Mouse (Mus musculus) liver, postnatal 0 days (tissue): ENCODE results near the gene Txndc11. TPM values are rescaled to one million over a fixed set of nuclear protein-coding genes. Genes with fewer than 3 reads are reported as not detected.

Source experiments
- ATAC-seq: fragments of 200-750 bp; cut with Nextera tagmentation; 2 replicates; pipeline ENCODE4 v1.8.0; 2017; ENCODE audit warnings: mild to moderate bottlenecking, moderate library complexity
- DNase-seq: peaks from one replicate; pipeline ENCODE4 v3.0.0-alpha.2; 2016
- H3K27ac ChIP-seq: fragments of 300-500 bp; sonication (generic); 2 replicates; pipeline ENCODE4 v1.5.1; 2014; ENCODE audit warnings: antibody characterized with exemption, moderate library complexity, mild to moderate bottlenecking, low read depth
- H3K27me3 ChIP-seq: fragments of 300-500 bp; sonication (generic); 2 replicates; pipeline ENCODE4 v1.6.1; 2014; ENCODE audit warnings: low read length, control low read depth, mixed read lengths; ENCODE audit not compliant: insufficient read depth
- H3K36me3 ChIP-seq: fragments of 300-500 bp; sonication (generic); replicated peaks from 2 replicates; pipeline ENCODE4 v1.6.1; 2014; ENCODE audit warnings: mild to moderate bottlenecking, control low read depth, low read length, moderate library complexity, mixed read lengths; ENCODE audit not compliant: insufficient read depth
- H3K4me1 ChIP-seq: fragments of 300-500 bp; sonication (generic); 2 replicates; pipeline ENCODE4 v1.6.1; 2014; ENCODE audit warnings: antibody characterized with exemption, mild to moderate bottlenecking, control low read depth; ENCODE audit not compliant: insufficient read depth
- H3K4me2 ChIP-seq: fragments of 300-500 bp; sonication (generic); 2 replicates; pipeline ENCODE4 v1.6.1; 2014; ENCODE audit warnings: low read depth, mild to moderate bottlenecking, low read length, moderate library complexity, mixed read lengths
- H3K4me3 ChIP-seq: fragments of 300-500 bp; sonication (generic); 2 replicates; pipeline ENCODE4 v1.5.1; 2014; ENCODE audit warnings: low read depth, low read length
- H3K9ac ChIP-seq: fragments of 300-500 bp; sonication (generic); replicated peaks from 2 replicates; pipeline ENCODE4 v1.6.1; 2014; ENCODE audit warnings: mild to moderate bottlenecking, moderate library complexity
- H3K9me3 ChIP-seq: fragments of 300-500 bp; sonication (generic); 2 replicates; pipeline ENCODE4 v1.6.1; 2016; ENCODE audit warnings: mild to moderate bottlenecking, control low read depth, low read length, mixed read lengths
- CTCF ChIP-seq: sonication (generic); IDR thresholded peaks from 2 replicates; pipeline ENCODE4 v1.5.1; 2016; ENCODE audit warnings: antibody characterized with exemption, low read depth
- EP300 ChIP-seq: IDR thresholded peaks from 2 replicates; pipeline ENCODE4 v1.6.1; 2016; ENCODE audit warnings: antibody characterized with exemption, low read depth, mild to moderate bottlenecking
- WGBS: fragments of 180-500 bp; shearing (Covaris S2); extraction: QIAGEN DNeasy Blood & Tissue Kit; methylation state at CpG from one replicate; pipeline ENCODE4 v1.1.7; 2014; ENCODE audit not compliant: insufficient replicate concordance; 5-methylcytosine and 5-hydroxymethylcytosine counted together
- polyA plus RNA-seq: library from polyadenylated mRNA; unstranded; fragments of >200 nt; fragmentation: Nextera tagmentation; extraction: Ambion mirVana; gene quantifications from 2 replicates; pipeline ENCODE4 v1.2.1, GENCODE M21; 2015

Gene Txndc11
- polyA plus RNA-seq, 1 experiment from 2014 or later = 17.9 TPM

GRCm38 (mm10) chr16:11064341-11064740 lies 70.1 kb downstream of the Txndc11 start:
- ATAC-seq (no peak), DNase-seq (no peak)
- WGBS = 80% methylated on average over 4 of the region's 4 CpGs
- Histone ChIP-seq H3K36me3 (no peaks in the 10 kb centered on the region), H3K4me3 (no peak overlapping the region), H3K9me3 (no peaks in the 10 kb centered on the region), H3K27ac (peak overlapping the region; percentile 82), H3K4me2 (no peak overlapping the region), H3K27me3 (peaks cover 24% of the 10 kb centered on the region), H3K9ac (no peak overlapping the region), H3K4me1 (peaks cover 21% of the 10 kb centered on the region)
- TF ChIP-seq EP300 (no peak), CTCF (no peak)

DNA sequence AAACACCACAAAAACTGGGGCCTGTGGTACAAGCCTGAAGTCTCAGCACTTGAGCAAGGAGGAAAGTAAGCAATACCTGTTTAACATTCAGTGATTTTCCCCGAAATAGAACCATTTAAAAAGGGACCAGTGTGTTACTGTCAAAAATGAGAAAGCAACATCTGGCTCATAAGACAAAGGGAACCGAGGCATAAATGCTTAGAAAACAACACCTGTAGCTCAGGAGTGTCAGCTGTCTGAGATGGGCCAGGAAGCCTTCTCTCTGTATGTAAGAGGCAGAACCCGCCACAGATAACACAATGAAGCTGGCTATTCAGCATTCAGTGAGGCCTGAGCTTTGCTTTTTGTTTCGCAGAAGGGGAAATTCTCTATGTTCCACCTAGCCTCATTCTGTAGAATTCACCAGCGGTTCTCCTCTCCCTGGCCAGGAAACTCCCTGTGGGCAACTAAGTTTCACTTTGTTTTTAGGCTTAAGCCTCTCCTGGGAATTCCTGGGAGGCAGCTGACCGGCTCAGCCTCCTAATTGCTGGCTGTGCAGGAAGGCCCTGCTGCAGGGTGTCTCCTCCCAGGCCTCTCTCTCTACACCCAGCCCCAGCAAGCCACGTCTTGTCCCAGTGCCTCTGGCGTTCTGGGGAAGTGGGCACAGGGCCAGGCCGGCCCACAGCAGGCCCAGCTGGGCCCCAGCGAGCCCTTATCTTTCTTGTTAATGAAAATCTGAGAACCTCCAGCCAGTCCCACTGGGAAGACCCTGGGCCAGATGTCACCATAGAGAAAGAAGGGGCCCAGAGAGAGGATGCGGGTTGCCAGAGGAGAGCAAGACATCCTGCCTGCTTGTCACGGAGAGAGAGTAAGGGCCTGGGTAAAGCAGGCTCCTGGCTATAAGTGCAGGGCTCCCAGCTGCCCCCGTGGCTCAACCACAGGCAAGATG lies 71.4 kb downstream of the Txndc11 start:
- Histone ChIP-seq H3K36me3 (no peaks in the 10 kb centered on the region), H3K4me1 (peaks cover 17% of the 10 kb centered on the region), H3K9ac (peak overlapping the region; percentile 48), H3K27me3 (peaks cover 24% of the 10 kb centered on the region), H3K9me3 (no peaks in the 10 kb centered on the region), H3K27ac (peak overlapping the region; percentile 82), H3K4me3 (no peak overlapping the region), H3K4me2 (no peak overlapping the region)
- DNase-seq = peak; percentile 61
- 30% methylated on average over 13 of the region's 13 CpGs for WGBS
- TF ChIP-seq CTCF (no peak), EP300 (no peak)
- ATAC-seq = peak; percentile 36

GRCm38 (mm10) chr16:11060645-11061044 lies 73.8 kb downstream of the Txndc11 start, which contains the start of gene Snn:
Gene Snn (plus strand): TSS chr16:11060945.
- H3K4me1 ChIP-seq = peaks cover 4% of the 10 kb centered on the region
- DNase-seq (no peak), ATAC-seq (no peak)
- H3K9me3 ChIP-seq = no peaks in the 10 kb centered on the region
- 79% methylated on average over 4 of the region's 4 CpGs for WGBS
- TF ChIP-seq CTCF = no peak
- no peak for TF ChIP-seq EP300
- H3K9ac ChIP-seq = no peak within 1 kb of the TSS
- H3K27ac ChIP-seq = no peak within 1 kb of the TSS
- no peak within 1 kb of the TSS for H3K4me3 ChIP-seq
- H3K4me2 ChIP-seq = no peak within 1 kb of the TSS
- peaks cover 10% of the 10 kb centered on the region; the same call in 1 of the 2 replicates for H3K27me3 ChIP-seq
- no peaks in the 10 kb centered on the region for H3K36me3 ChIP-seq

DNA sequence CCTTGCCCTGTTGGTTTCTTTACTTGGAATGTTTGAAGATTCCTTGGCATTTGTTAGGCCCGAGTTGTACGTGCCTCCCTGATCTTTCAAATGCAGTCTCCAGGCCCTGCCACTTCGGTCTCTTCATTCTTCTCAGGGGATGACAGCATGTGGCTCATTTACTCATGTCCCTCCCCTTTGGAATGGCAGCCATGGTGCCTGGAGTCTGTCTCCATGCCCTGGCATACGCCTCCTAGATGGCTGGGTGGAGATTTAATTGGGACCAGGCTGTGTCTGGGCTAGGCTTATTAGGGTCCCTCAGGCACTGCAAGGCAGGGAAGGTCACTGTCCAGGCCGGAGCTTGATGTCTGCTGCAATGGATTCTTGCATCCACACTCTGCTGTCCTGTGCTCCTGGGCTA lies 78.5 kb downstream of the Txndc11 start:
- WGBS = 77% methylated on average over 5 of the region's 5 CpGs
- H3K9ac ChIP-seq = no peak overlapping the region
- ATAC-seq (no peak), DNase-seq (no peak)
- no peak for TF ChIP-seq EP300
- TF ChIP-seq CTCF = no peak
- H3K4me2 ChIP-seq = no peak overlapping the region
- H3K4me1 ChIP-seq = no peaks in the 10 kb centered on the region
- no peaks in the 10 kb centered on the region for H3K36me3 ChIP-seq
- H3K9me3 ChIP-seq = no peaks in the 10 kb centered on the region
- no peak overlapping the region for H3K4me3 ChIP-seq
- no peaks in the 10 kb centered on the region for H3K27me3 ChIP-seq
- H3K27ac ChIP-seq = no peak overlapping the region

DNA sequence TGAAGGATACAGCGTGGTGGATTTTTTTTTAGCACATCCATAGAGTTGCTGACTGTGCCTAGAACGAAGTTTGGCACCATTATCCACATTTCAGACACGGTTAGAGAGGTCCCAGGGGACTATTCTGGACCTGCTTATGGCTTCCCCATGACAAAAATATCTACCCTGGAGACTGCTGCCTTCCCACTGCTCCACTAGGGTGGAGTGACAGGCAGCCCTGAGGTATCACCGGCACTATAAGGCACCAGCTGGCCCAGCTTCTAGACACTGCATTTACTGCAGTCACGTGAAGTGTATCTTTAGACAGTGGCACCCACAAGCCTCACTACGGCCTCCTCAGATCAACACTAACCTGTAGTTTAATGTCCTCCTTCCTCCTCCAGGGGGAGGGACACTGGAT lies 79.6 kb downstream of the Txndc11 start:
- no peak for DNase-seq
- H3K27ac ChIP-seq = no peak overlapping the region
- no peak overlapping the region for H3K9ac ChIP-seq
- TF ChIP-seq CTCF (no peak), EP300 (no peak)
- no peak overlapping the region for H3K4me2 ChIP-seq
- no peak overlapping the region for H3K4me3 ChIP-seq
- WGBS = 67% methylated on average over 6 of the region's 6 CpGs
- H3K9me3 ChIP-seq = no peaks in the 10 kb centered on the region
- H3K36me3 ChIP-seq = no peaks in the 10 kb centered on the region
- ATAC-seq = 0 out of 2 replicates have a peak, but pooled peaks have one; percentile 12
- no peaks in the 10 kb centered on the region for H3K4me1 ChIP-seq
- no peaks in the 10 kb centered on the region for H3K27me3 ChIP-seq

DNA sequence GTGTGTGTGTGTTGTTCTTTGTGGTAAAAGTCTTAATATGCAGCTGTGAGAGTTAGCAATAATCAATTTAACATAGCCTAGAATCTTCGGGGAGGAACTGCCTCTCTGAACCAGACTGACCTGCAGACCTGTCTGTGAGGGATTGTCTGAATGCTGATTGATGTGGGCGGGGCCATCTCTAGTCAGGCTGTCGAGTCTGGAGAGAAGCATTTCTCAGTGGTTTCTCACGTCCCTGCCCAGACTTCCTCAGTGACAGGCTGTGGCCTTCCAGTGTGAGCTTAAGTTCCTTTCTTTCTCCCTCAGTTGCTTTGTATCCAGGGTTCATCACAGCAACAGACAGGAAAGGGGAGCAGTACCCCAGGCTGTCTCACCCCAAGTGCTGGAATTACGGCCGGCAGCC lies 80.0 kb downstream of the Txndc11 start:
- ATAC-seq = no peak
- WGBS = 44% methylated on average over 6 of the region's 6 CpGs

More for the DNA sequence above, 80.0 kb downstream of the Txndc11 start:
- H3K27ac ChIP-seq = no peak overlapping the region
- H3K9ac ChIP-seq = no peak overlapping the region
- H3K4me1 ChIP-seq = no peaks in the 10 kb centered on the region
- H3K36me3 ChIP-seq = no peaks in the 10 kb centered on the region
- H3K4me3 ChIP-seq = no peak overlapping the region
- no peak for DNase-seq
- TF ChIP-seq EP300 (no peak), CTCF (no peak)
- H3K27me3 ChIP-seq = no peaks in the 10 kb centered on the region
- no peaks in the 10 kb centered on the region for H3K9me3 ChIP-seq
- no peak overlapping the region for H3K4me2 ChIP-seq
